Mouse (Mus musculus) ES-Bruce4 (cell line): Measurements from ENCODE around the gene Iqsec3.
"Not testable (repeated sequence)": the region's sequence is repeated elsewhere in the genome, so short reads cannot be mapped to it uniquely, and the experiment has no call there.

Experiments
- CTCF ChIP-seq: IDR thresholded peaks from one replicate; pipeline ENCODE4 v1.8.1; 2011; ENCODE audit warnings: low read depth, low read length
- POLR2A ChIP-seq: IDR thresholded peaks from one replicate; pipeline ENCODE4 v1.8.1; 2011; ENCODE audit warnings: low read length; ENCODE audit not compliant: insufficient read depth

GRCm38 (mm10) chr6:121366537-121366936 is 106.9 kb downstream of the Iqsec3 start:
- peak; percentile 42 for TF ChIP-seq CTCF
- TF ChIP-seq POLR2A = not testable (repeated sequence)
